Mouse (Mus musculus) MEL (cell line): ENCODE data around the gene Adh1. TPM values are rescaled to one million over a fixed set of nuclear protein-coding genes. Genes with fewer than 3 reads are reported as not detected.
A peak's percentile ranks its signal among the peaks of the same experiment; 100 is the strongest.

Source experiments
- DNase-seq: peaks from one replicate; pipeline ENCODE4 v3.0.0; 2011; ENCODE audit warnings: low read depth, low spot score
- H3K27ac ChIP-seq: 2 replicates; pipeline ENCODE4 v1.5.1; 2012; ENCODE audit warnings: low read depth, mild to moderate bottlenecking, control low read depth, low read length, moderate library complexity; ENCODE audit not compliant: control insufficient read depth
- H3K27me3 ChIP-seq, 2 experiments: fragments of 150-350 bp in 1 of 2; sonication (generic) in 1 of 2; 2 replicates each; pipeline ENCODE4 v1.6.1; 2012; ENCODE audit warnings: low read length in 2 of 2, mild to moderate bottlenecking in 2 of 2, improper control_type of control experiment in 1 of 2, moderate library complexity in 1 of 2; ENCODE audit not compliant: insufficient read depth in 2 of 2, control insufficient read depth in 1 of 2
- H3K36me3 ChIP-seq, 2 experiments: 2 replicates each; pipeline ENCODE4 v1.6.1; 2012 to 2014; ENCODE audit warnings: low read length in 2 of 2, improper control_type of control experiment in 1 of 2, inconsistent platforms in 1 of 2, mild to moderate bottlenecking in 1 of 2; ENCODE audit not compliant: insufficient read depth in 2 of 2, control insufficient read depth in 1 of 2
- H3K4me1 ChIP-seq, 2 experiments: fragments of 150-350 bp in 1 of 2; sonication (generic) in 1 of 2; 2 replicates each; pipeline ENCODE4 v1.6.1; 2012; ENCODE audit warnings: low read length in 2 of 2, improper control_type of control experiment in 1 of 2, mild to moderate bottlenecking in 1 of 2; ENCODE audit not compliant: insufficient read depth in 2 of 2, control insufficient read depth in 1 of 2
- H3K4me3 ChIP-seq, 2 experiments: fragments of 150-350 bp in 1 of 2; sonication (generic) in 1 of 2; 2 replicates each; pipeline ENCODE4 v1.5.1; 2012; ENCODE audit warnings: low read depth in 2 of 2, low read length in 2 of 2, mild to moderate bottlenecking in 2 of 2, moderate library complexity in 2 of 2, control low read depth in 1 of 2, improper control_type of control experiment in 1 of 2; ENCODE audit not compliant: control insufficient read depth in 1 of 2, insufficient read depth in 1 of 2
- H3K79me2 ChIP-seq: 2 replicates; pipeline ENCODE4 v1.6.1; 2012; ENCODE audit warnings: mild to moderate bottlenecking, low read length, moderate library complexity; ENCODE audit not compliant: control insufficient read depth, poor library complexity, insufficient read depth
- H3K9ac ChIP-seq: 2 replicates; pipeline ENCODE4 v1.6.1; 2012; ENCODE audit warnings: low read depth, mild to moderate bottlenecking, control low read depth, low read length, moderate library complexity; ENCODE audit not compliant: control insufficient read depth, poor library complexity, severe bottlenecking
- H3K9me3 ChIP-seq: fragments of 150-350 bp; sonication (generic); replicated peaks from 2 replicates; pipeline ENCODE4 v1.6.1; 2012; ENCODE audit warnings: mild to moderate bottlenecking, low read length, improper control_type of control experiment, moderate library complexity; ENCODE audit not compliant: insufficient read depth
- BHLHE40 ChIP-seq: IDR thresholded peaks from 2 replicates; pipeline ENCODE4 v1.6.1; 2012; ENCODE audit warnings: low read depth, mild to moderate bottlenecking, inconsistent platforms, low read length, improper control_type of control experiment, borderline replicate concordance
- CHD1 ChIP-seq: IDR thresholded peaks from 2 replicates; pipeline ENCODE4 v1.6.1; 2012; ENCODE audit warnings: low read depth, mild to moderate bottlenecking, inconsistent platforms, low read length, improper control_type of control experiment
- CTCF ChIP-seq, 3 experiments: IDR thresholded peaks in 2 of 3; conservative IDR thresholded peaks in 1 of 3; 2 replicates each; pipeline ENCODE4 v1.5.1; 2011 to 2012; ENCODE audit warnings: low read length in 3 of 3, low read depth in 2 of 3, mild to moderate bottlenecking in 2 of 3, improper control_type of control experiment in 1 of 3, inconsistent platforms in 1 of 3, mixed read lengths in 1 of 3, moderate library complexity in 1 of 3; ENCODE audit not compliant: control insufficient read depth in 1 of 3, insufficient read depth in 1 of 3, poor library complexity in 1 of 3, severe bottlenecking in 1 of 3
- E2F4 ChIP-seq: IDR thresholded peaks from 2 replicates; pipeline ENCODE4 v1.6.1; 2011; ENCODE audit warnings: low read depth, low read length, improper control_type of control experiment, borderline replicate concordance
- EP300 ChIP-seq, 2 experiments: IDR thresholded peaks; 2 replicates each; pipeline ENCODE4 v1.6.1; 2011; ENCODE audit warnings: improper control_type of control experiment in 2 of 2, low read length in 2 of 2, low read depth in 1 of 2, mild to moderate bottlenecking in 1 of 2
- GABPA ChIP-seq: IDR thresholded peaks from 2 replicates; pipeline ENCODE4 v1.6.1; 2012; ENCODE audit warnings: low read depth, mild to moderate bottlenecking, inconsistent platforms, low read length, improper control_type of control experiment, moderate library complexity
- JUND ChIP-seq: IDR thresholded peaks from 2 replicates; pipeline ENCODE4 v1.6.1; 2011; ENCODE audit warnings: low read depth, mild to moderate bottlenecking, improper control_type of control experiment, low read length
- MAFK ChIP-seq: IDR thresholded peaks from 2 replicates; pipeline ENCODE4 v1.6.1; 2011; ENCODE audit warnings: low read depth, mild to moderate bottlenecking, low read length, improper control_type of control experiment, borderline replicate concordance
- MAX ChIP-seq: IDR thresholded peaks from 2 replicates; pipeline ENCODE4 v1.6.1; 2011; ENCODE audit warnings: low read length, improper control_type of control experiment
- MAZ ChIP-seq: IDR thresholded peaks from 2 replicates; pipeline ENCODE4 v1.6.1; 2012; ENCODE audit warnings: low read depth, mild to moderate bottlenecking, inconsistent platforms, low read length, improper control_type of control experiment
- MEF2A ChIP-seq: IDR thresholded peaks from 2 replicates; pipeline ENCODE4 v1.6.1; 2014; ENCODE audit warnings: low read depth, mild to moderate bottlenecking, inconsistent platforms, low read length, improper control_type of control experiment; ENCODE audit not compliant: poor library complexity, insufficient replicate concordance, severe bottlenecking; ENCODE audit errors: extremely low read depth
- MYB ChIP-seq: IDR thresholded peaks from 2 replicates; pipeline ENCODE4 v1.6.1; 2011; ENCODE audit warnings: mild to moderate bottlenecking, low read depth, low read length, improper control_type of control experiment
- MYC ChIP-seq: IDR thresholded peaks from 2 replicates; pipeline ENCODE4 v1.6.1; 2011; ENCODE audit warnings: low read depth, mild to moderate bottlenecking, low read length, improper control_type of control experiment, moderate library complexity
- NELFE ChIP-seq: IDR thresholded peaks from 2 replicates; pipeline ENCODE4 v1.6.1; 2011; ENCODE audit warnings: low read depth, low read length, improper control_type of control experiment
- NRF1 ChIP-seq: IDR thresholded peaks from 2 replicates; pipeline ENCODE4 v1.6.1; 2014; ENCODE audit warnings: low read depth, mild to moderate bottlenecking, inconsistent platforms, low read length, improper control_type of control experiment, moderate library complexity; ENCODE audit not compliant: poor library complexity, insufficient read depth, severe bottlenecking
- POLR2AphosphoS2 ChIP-seq: IDR thresholded peaks from 2 replicates; pipeline ENCODE4 v1.6.1; 2011; ENCODE audit warnings: low read length, improper control_type of control experiment
- POLR2AphosphoS5 ChIP-seq: IDR thresholded peaks from 2 replicates; pipeline ENCODE4 v1.6.1; 2012; ENCODE audit warnings: low read depth, borderline replicate concordance, mild to moderate bottlenecking, inconsistent platforms, low read length, moderate library complexity, mixed read lengths
- RAD21 ChIP-seq: IDR thresholded peaks from 2 replicates; pipeline ENCODE4 v1.6.1; 2011; ENCODE audit warnings: mild to moderate bottlenecking, low read depth, low read length, improper control_type of control experiment
- SIN3A ChIP-seq: IDR thresholded peaks from 2 replicates; pipeline ENCODE4 v1.6.1; 2012; ENCODE audit warnings: low read length, improper control_type of control experiment, inconsistent platforms
- SMC3 ChIP-seq: IDR thresholded peaks from 2 replicates; pipeline ENCODE4 v1.6.1; 2011; ENCODE audit warnings: low read depth, low read length, improper control_type of control experiment
- TAL1 ChIP-seq: IDR thresholded peaks from 2 replicates; pipeline ENCODE4 v1.6.1; 2012; ENCODE audit warnings: mild to moderate bottlenecking, inconsistent platforms, low read length, moderate library complexity, mixed read lengths
- TCF12 ChIP-seq: IDR thresholded peaks from 2 replicates; pipeline ENCODE4 v1.6.1; 2014; ENCODE audit warnings: low read depth, mild to moderate bottlenecking, inconsistent platforms, low read length, improper control_type of control experiment, moderate library complexity
- UBTF ChIP-seq: IDR thresholded peaks from 2 replicates; pipeline ENCODE4 v1.6.1; 2012; ENCODE audit warnings: low read depth, mild to moderate bottlenecking, inconsistent platforms, low read length, improper control_type of control experiment, moderate library complexity, borderline replicate concordance; ENCODE audit not compliant: insufficient read depth
- USF2 ChIP-seq, 2 experiments: IDR thresholded peaks; 2 replicates each; pipeline ENCODE4 v1.6.1; 2011 to 2012; ENCODE audit warnings: improper control_type of control experiment in 2 of 2, low read length in 2 of 2, borderline replicate concordance in 1 of 2, inconsistent platforms in 1 of 2, low read depth in 1 of 2, mild to moderate bottlenecking in 1 of 2; ENCODE audit not compliant: insufficient read depth in 1 of 2
- ZC3H11A ChIP-seq: IDR thresholded peaks from 2 replicates; pipeline ENCODE4 v1.6.1; 2012; ENCODE audit warnings: low read depth, mild to moderate bottlenecking, inconsistent platforms, low read length, improper control_type of control experiment
- ZMIZ1 ChIP-seq: IDR thresholded peaks from 2 replicates; pipeline ENCODE4 v1.6.1; 2012; ENCODE audit warnings: low read depth, mild to moderate bottlenecking, inconsistent platforms, low read length, improper control_type of control experiment, moderate library complexity
- ZNF384 ChIP-seq: IDR thresholded peaks from 2 replicates; pipeline ENCODE4 v1.6.1; 2012; ENCODE audit warnings: low read depth, mild to moderate bottlenecking, inconsistent platforms, low read length, improper control_type of control experiment
- polyA plus RNA-seq, 2 experiments: library from polyadenylated mRNA; stranded (reverse) in 1 of 2; unstranded in 1 of 2; fragments of >175 nt in 1 of 2; fragments of >200 nt in 1 of 2; gene quantifications; 2 replicates each; pipeline versions ENCODE4 v1.2.1 to v1.2.4; 2012; ENCODE audit warnings: low replicate concordance in 2 of 2, low read depth in 1 of 2; ENCODE audit not compliant: insufficient read length in 2 of 2, insufficient read depth in 1 of 2, missing spikeins in 1 of 2
- total RNA-seq: library from RNA; depleted of rRNA; stranded (reverse); fragments of 300-350 nt; gene quantifications from 2 replicates; pipeline ENCODE4 v1.2.3, GENCODE M21; 2012

The Adh1 gene
- total and polyA plus RNA-seq, 3 experiments, result 0.15 TPM; not detected in 2

- H3K27ac ChIP-seq, result no peak overlapping the region
Observed at GRCm38 (mm10) chr3:138239461-138239860, 21.3 kb upstream of the Adh1 start.

GRCm38 (mm10) chr3:138240411-138240810 is 20.4 kb upstream of the Adh1 start:
- no peaks in the 10 kb centered on the region for H3K79me2 ChIP-seq
- peak; percentile 72 for DNase-seq
- peaks cover 0 to 3% of the 10 kb centered on the region in 2 experiments; a peak in 1 of 4 replicates for H3K36me3 ChIP-seq
- peaks cover 0 to 10% of the 10 kb centered on the region in 2 experiments; a peak in 2 of 4 replicates for H3K4me1 ChIP-seq
- H3K27ac ChIP-seq, result no peak overlapping the region
- peak; percentile 44 for TF ChIP-seq RAD21
- TF ChIP-seq SIN3A, result peak; percentile 39
- peak; percentile 71 for TF ChIP-seq SMC3
- TF ChIP-seq JUND, result no peak
- peak in 2 of 3 experiments; percentile 15 to 62; a peak in 2 of 6 replicates for TF ChIP-seq CTCF (IDR thresholded peaks at IDR 0.05 in 2 of 3, conservative IDR thresholded peaks at IDR 0.05 in 1 of 3; ENCODE audit: control insufficient read depth in 1 of 3, insufficient read depth in 1 of 3, low read depth in 2 of 3, low read length in 3 of 3, poor library complexity in 1 of 3, severe bottlenecking in 1 of 3)
- 0 out of 2 replicates have a peak, but pooled peaks have one; percentile 31 for TF ChIP-seq TCF12
- peak; percentile 37; the same call in 1 of the 2 replicates for TF ChIP-seq ZNF384
- peak; percentile 32; the same call in 1 of the 2 replicates for TF ChIP-seq ZC3H11A
- no peak for TF ChIP-seq POLR2AphosphoS5
- no peak for TF ChIP-seq E2F4
- TF ChIP-seq MAFK, result no peak
- no peaks in the 10 kb centered on the region for H3K9me3 ChIP-seq
- no peak overlapping the region for H3K9ac ChIP-seq
- no peak overlapping the region for H3K4me3 ChIP-seq
- H3K27me3 ChIP-seq, result no peaks in the 10 kb centered on the region; a peak in 2 of 4 replicates

More at GRCm38 (mm10) chr3:138239461-138239860, 21.3 kb upstream of the Adh1 start:
- no peak for TF ChIP-seq ZC3H11A
- no peak for TF ChIP-seq MYC
- no peak for TF ChIP-seq BHLHE40
- TF ChIP-seq MYB, result no peak
- no peak for TF ChIP-seq UBTF
- TF ChIP-seq EP300 (IDR thresholded peaks at IDR 0.05; ENCODE audit: low read depth in 1 of 2, low read length in 2 of 2), result no peak
- no peak for TF ChIP-seq E2F4
- TF ChIP-seq CHD1, result no peak
- no peak for TF ChIP-seq MAZ
- TF ChIP-seq NRF1, result no peak
- no peak for TF ChIP-seq TAL1
- no peak for TF ChIP-seq MAFK
- no peak for TF ChIP-seq NELFE
- no peak for TF ChIP-seq MAX
- TF ChIP-seq USF2 (IDR thresholded peaks at IDR 0.05; ENCODE audit: borderline replicate concordance in 1 of 2, insufficient read depth in 1 of 2, low read depth in 1 of 2, low read length in 2 of 2), result no peak
- no peak for TF ChIP-seq POLR2AphosphoS2
- no peak for TF ChIP-seq MEF2A
- TF ChIP-seq ZMIZ1, result no peak
- TF ChIP-seq GABPA, result no peak
- peaks cover 0 to 3% of the 10 kb centered on the region in 2 experiments; a peak in 1 of 4 replicates for H3K36me3 ChIP-seq
- no peaks in the 10 kb centered on the region; a peak in 2 of 4 replicates for H3K27me3 ChIP-seq
- peaks cover 0 to 10% of the 10 kb centered on the region in 2 experiments; a peak in 2 of 4 replicates for H3K4me1 ChIP-seq
- no peaks in the 10 kb centered on the region for H3K79me2 ChIP-seq
- no peak overlapping the region for H3K4me3 ChIP-seq
- H3K9ac ChIP-seq, result no peak overlapping the region
- DNase-seq, result no peak
- H3K9me3 ChIP-seq, result no peaks in the 10 kb centered on the region
